Mouse (Mus musculus): ENCODE data around the gene Olfr1331. TPM values are rescaled to one million over a fixed set of nuclear protein-coding genes. Genes with fewer than 3 reads are reported as not detected.

Olfr1331 gene
- polyA plus RNA-seq (2014; fragmentation: Illumina TruSeq; extraction: RNeasy Lipid Tissue Mini Kit (QIAGEN cat#74804); ENCODE audit: low read depth, low replicate concordance): not detected

GRCm38 (mm10) chr4:118864349-118864748, at the start of gene Olfr1331:
Olfr1331 (plus strand) TSS chr4:118864649.

GRCm38 (mm10) chr4:118836179-118836578, 28.3 kb upstream of the Olfr1331 start, which contains the start of gene Olfr1333:
Olfr1333 (minus strand) TSS chr4:118836279.

GRCm38 (mm10) chr4:118888297-118888696, 23.8 kb downstream of the Olfr1331 start, which contains the start of gene Olfr1330:
Olfr1330 (plus strand) TSS chr4:118888597.

GRCm38 (mm10) chr4:118917365-118917764, 52.9 kb downstream of the Olfr1331 start, which contains the start of gene Olfr1329:
Olfr1329 (minus strand) TSS chr4:118917465.

Other genes starting within 250 kb of the Olfr1331 start
- gene Cfap57, start 243.9 kb upstream of the Olfr1331 start, polyA plus RNA-seq (2014; fragmentation: Illumina TruSeq; extraction: RNeasy Lipid Tissue Mini Kit (QIAGEN cat#74804); ENCODE audit: low read depth, low replicate concordance): not detected
- gene Ebna1bp2, start 243.8 kb upstream of the Olfr1331 start, polyA plus RNA-seq (2014; fragmentation: Illumina TruSeq; extraction: RNeasy Lipid Tissue Mini Kit (QIAGEN cat#74804); ENCODE audit: low read depth, low replicate concordance): 13.0 TPM
- gene Olfr62, start 205.7 kb upstream of the Olfr1331 start, polyA plus RNA-seq (2014; fragmentation: Illumina TruSeq; extraction: RNeasy Lipid Tissue Mini Kit (QIAGEN cat#74804); ENCODE audit: low read depth, low replicate concordance): not detected
- gene Olfr1342, start 171.9 kb upstream of the Olfr1331 start, polyA plus RNA-seq (2014; fragmentation: Illumina TruSeq; extraction: RNeasy Lipid Tissue Mini Kit (QIAGEN cat#74804); ENCODE audit: low read depth, low replicate concordance): not detected
- not detected for gene Olfr1341, start 161.1 kb upstream of the Olfr1331 start, polyA plus RNA-seq (2014; fragmentation: Illumina TruSeq; extraction: RNeasy Lipid Tissue Mini Kit (QIAGEN cat#74804); ENCODE audit: low read depth, low replicate concordance)
- not detected for gene Olfr1340, start 144.5 kb upstream of the Olfr1331 start, polyA plus RNA-seq (2014; fragmentation: Illumina TruSeq; extraction: RNeasy Lipid Tissue Mini Kit (QIAGEN cat#74804); ENCODE audit: low read depth, low replicate concordance)
- gene Olfr1339, start 132.5 kb upstream of the Olfr1331 start, polyA plus RNA-seq (2014; fragmentation: Illumina TruSeq; extraction: RNeasy Lipid Tissue Mini Kit (QIAGEN cat#74804); ENCODE audit: low read depth, low replicate concordance): not detected
- not detected for gene Olfr1338, start 105.9 kb upstream of the Olfr1331 start, polyA plus RNA-seq (2014; fragmentation: Illumina TruSeq; extraction: RNeasy Lipid Tissue Mini Kit (QIAGEN cat#74804); ENCODE audit: low read depth, low replicate concordance)
- gene Olfr1337, start 82.1 kb upstream of the Olfr1331 start, polyA plus RNA-seq (2014; fragmentation: Illumina TruSeq; extraction: RNeasy Lipid Tissue Mini Kit (QIAGEN cat#74804); ENCODE audit: low read depth, low replicate concordance): not detected
- gene Olfr1335, start 54.7 kb upstream of the Olfr1331 start, polyA plus RNA-seq (2014; fragmentation: Illumina TruSeq; extraction: RNeasy Lipid Tissue Mini Kit (QIAGEN cat#74804); ENCODE audit: low read depth, low replicate concordance): not detected
- gene Olfr1333, start 28.4 kb upstream of the Olfr1331 start, polyA plus RNA-seq (2014; fragmentation: Illumina TruSeq; extraction: RNeasy Lipid Tissue Mini Kit (QIAGEN cat#74804); ENCODE audit: low read depth, low replicate concordance): not detected
- gene Olfr1330, start 23.9 kb downstream of the Olfr1331 start, polyA plus RNA-seq (2014; fragmentation: Illumina TruSeq; extraction: RNeasy Lipid Tissue Mini Kit (QIAGEN cat#74804); ENCODE audit: low read depth, low replicate concordance): not detected
- gene Olfr1329, start 52.8 kb downstream of the Olfr1331 start, polyA plus RNA-seq (2014; fragmentation: Illumina TruSeq; extraction: RNeasy Lipid Tissue Mini Kit (QIAGEN cat#74804); ENCODE audit: low read depth, low replicate concordance): not detected
- gene Olfr1328, start 74.0 kb downstream of the Olfr1331 start, polyA plus RNA-seq (2014; fragmentation: Illumina TruSeq; extraction: RNeasy Lipid Tissue Mini Kit (QIAGEN cat#74804); ENCODE audit: low read depth, low replicate concordance): not detected
- gene Lao1, start 96.9 kb downstream of the Olfr1331 start, polyA plus RNA-seq (2014; fragmentation: Illumina TruSeq; extraction: RNeasy Lipid Tissue Mini Kit (QIAGEN cat#74804); ENCODE audit: low read depth, low replicate concordance): not detected
- gene Slc2a1, start 244.1 kb downstream of the Olfr1331 start, polyA plus RNA-seq (2014; fragmentation: Illumina TruSeq; extraction: RNeasy Lipid Tissue Mini Kit (QIAGEN cat#74804); ENCODE audit: low read depth, low replicate concordance): 1.4 TPM